Mouse (Mus musculus) lung, postnatal 4 days (tissue): Measurements from ENCODE around the gene Sva.

Source experiments
- DNase-seq, 2 experiments: peaks; one replicate each; pipeline ENCODE4 v3.0.0; 2021

The Sva gene

GRCm38 (mm10) chr6:42038094-42038493 is at the start of gene Sva:
Sva (plus strand) TSS chr6:42038394.
- no peak for DNase-seq
